Mouse (Mus musculus) forebrain, embryonic 13.5 days (tissue): Measurements from ENCODE around the gene Mgat4d. TPM values are rescaled to one million over a fixed set of nuclear protein-coding genes. Genes with fewer than 3 reads are reported as not detected.
"Not testable (repeated sequence)": the region's sequence is repeated elsewhere in the genome, so short reads cannot be mapped to it uniquely, and the experiment has no call there.

Source experiments
- ATAC-seq: fragments of 200-750 bp; cut with Nextera tagmentation; 2 replicates; pipeline ENCODE4 v1.8.0; 2017
- H3K27ac ChIP-seq: fragments of 300-500 bp; sonication (generic); 2 replicates; pipeline ENCODE4 v1.5.1; 2015; ENCODE audit warnings: inconsistent platforms, mild to moderate bottlenecking, moderate library complexity
- H3K27me3 ChIP-seq: fragments of 300-500 bp; sonication (generic); 2 replicates; pipeline ENCODE4 v1.6.1; 2015; ENCODE audit warnings: mild to moderate bottlenecking, inconsistent platforms
- H3K36me3 ChIP-seq: fragments of 300-500 bp; sonication (generic); 2 replicates; pipeline ENCODE4 v1.6.1; 2015; ENCODE audit warnings: mild to moderate bottlenecking, inconsistent platforms; ENCODE audit not compliant: poor library complexity, severe bottlenecking
- H3K4me1 ChIP-seq: fragments of 300-500 bp; sonication (generic); 2 replicates; pipeline ENCODE4 v1.6.1; 2015; ENCODE audit warnings: inconsistent platforms
- H3K4me2 ChIP-seq: fragments of 300-500 bp; sonication (generic); 2 replicates; pipeline ENCODE4 v1.6.1; 2015; ENCODE audit warnings: inconsistent platforms, mild to moderate bottlenecking, moderate library complexity
- H3K4me3 ChIP-seq: fragments of 300-500 bp; sonication (generic); 2 replicates; pipeline ENCODE4 v1.5.1; 2015; ENCODE audit warnings: mild to moderate bottlenecking, inconsistent platforms
- H3K9ac ChIP-seq: fragments of 300-500 bp; sonication (generic); 2 replicates; pipeline ENCODE4 v1.6.1; 2015; ENCODE audit warnings: mild to moderate bottlenecking, inconsistent platforms
- H3K9me3 ChIP-seq: fragments of 300-500 bp; sonication (generic); replicated peaks from 2 replicates; pipeline ENCODE4 v1.6.1; 2016; ENCODE audit warnings: inconsistent platforms
- WGBS: fragments of 180-500 bp; shearing (Covaris S2); methylation state at CpG from one replicate; pipeline ENCODE4 v1.1.7; 2015; 5-methylcytosine and 5-hydroxymethylcytosine counted together
- polyA plus RNA-seq: library from polyadenylated mRNA; unstranded; fragments of >200 nt; fragmentation: Nextera tagmentation; extraction: Ambion mirVana; gene quantifications from 2 replicates; pipeline ENCODE4 v1.2.1, GENCODE M21; 2015

Gene Mgat4d
- polyA plus RNA-seq = not detected in 2 replicates

DNA sequence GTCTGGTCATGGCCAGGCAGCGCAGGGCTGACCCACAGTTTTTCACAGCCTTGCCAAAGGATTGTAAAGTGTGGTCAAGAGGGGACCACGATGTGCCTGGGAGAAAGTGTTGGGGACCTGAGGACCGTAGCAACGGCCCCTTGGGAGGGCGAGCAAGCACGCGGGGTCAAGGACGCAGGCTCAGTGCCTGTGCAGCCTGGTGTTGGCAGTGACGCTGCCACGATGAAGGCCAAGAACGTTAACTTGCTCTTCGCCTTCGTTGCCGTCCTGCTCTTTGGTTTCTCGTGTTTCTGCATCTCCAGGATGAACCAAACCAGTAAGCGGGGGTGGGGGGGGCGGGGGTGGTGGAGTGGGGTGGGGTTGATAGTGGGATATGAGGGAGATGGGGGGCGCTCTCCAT is at the start of gene Mgat4d:
Gene Mgat4d, plus strand, starts transcription at position 209 of the 400 bp plus-strand sequence.
- WGBS = 87% methylated on average over 18 of the region's 18 CpGs

GRCm38 (mm10) chr8:83300135-83300534 is 48.1 kb upstream of the Mgat4d start:
- WGBS = 46% methylated on average over 1 of the region's 1 CpGs
- no peak overlapping the region for H3K27ac ChIP-seq
- H3K27me3 ChIP-seq = no peaks in the 10 kb centered on the region
- ATAC-seq = no peak
- no peaks in the 10 kb centered on the region for H3K4me1 ChIP-seq
- no peak overlapping the region for H3K4me2 ChIP-seq
- H3K4me3 ChIP-seq = no peak overlapping the region
- H3K9ac ChIP-seq = no peak overlapping the region
- H3K36me3 ChIP-seq = no peaks in the 10 kb centered on the region
- 0 out of 2 replicates have a peak, but pooled peaks cover 4% of the 10 kb centered on the region for H3K9me3 ChIP-seq

More for the DNA sequence above, at the start of gene Mgat4d:
- H3K4me2 ChIP-seq = no peak within 1 kb of the TSS
- no peak within 1 kb of the TSS for H3K4me3 ChIP-seq
- H3K36me3 ChIP-seq = no peaks in the 10 kb centered on the region
- ATAC-seq = no peak
- no peak within 1 kb of the TSS for H3K9ac ChIP-seq
- no peaks in the 10 kb centered on the region for H3K9me3 ChIP-seq
- H3K27me3 ChIP-seq = no peaks in the 10 kb centered on the region
- no peaks in the 10 kb centered on the region for H3K4me1 ChIP-seq
- H3K27ac ChIP-seq = no peak within 1 kb of the TSS

DNA sequence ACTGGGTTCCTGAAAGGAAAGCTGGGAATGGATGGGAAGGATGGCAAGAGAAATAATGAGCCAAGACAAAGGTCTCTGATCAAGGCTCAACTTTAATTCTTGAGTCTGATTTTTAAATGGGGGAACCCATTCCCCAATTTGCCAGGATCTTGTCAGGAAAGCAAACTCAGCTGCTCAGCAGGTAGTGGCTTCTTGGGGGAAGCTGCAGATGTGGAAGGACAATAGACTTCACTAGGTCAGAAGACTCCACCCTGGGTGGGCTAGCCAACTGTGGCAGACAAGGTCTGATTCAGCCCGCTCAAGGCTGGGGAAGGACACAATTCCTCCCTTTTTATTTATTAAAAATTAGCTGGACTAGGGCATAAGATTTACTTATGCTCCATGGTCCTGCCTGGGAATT is 43.3 kb upstream of the Mgat4d start:
- Histone ChIP-seq H3K36me3 (no peaks in the 10 kb centered on the region), H3K27ac (no peak overlapping the region), H3K4me2 (no peak overlapping the region), H3K27me3 (no peaks in the 10 kb centered on the region), H3K9ac (no peak overlapping the region), H3K4me3 (no peak overlapping the region), H3K9me3 (0 out of 2 replicates have a peak, but pooled peaks cover 3% of the 10 kb centered on the region), H3K4me1 (no peaks in the 10 kb centered on the region)
- ATAC-seq = no peak
- 79% methylated on average over 1 of the region's 1 CpGs for WGBS

DNA sequence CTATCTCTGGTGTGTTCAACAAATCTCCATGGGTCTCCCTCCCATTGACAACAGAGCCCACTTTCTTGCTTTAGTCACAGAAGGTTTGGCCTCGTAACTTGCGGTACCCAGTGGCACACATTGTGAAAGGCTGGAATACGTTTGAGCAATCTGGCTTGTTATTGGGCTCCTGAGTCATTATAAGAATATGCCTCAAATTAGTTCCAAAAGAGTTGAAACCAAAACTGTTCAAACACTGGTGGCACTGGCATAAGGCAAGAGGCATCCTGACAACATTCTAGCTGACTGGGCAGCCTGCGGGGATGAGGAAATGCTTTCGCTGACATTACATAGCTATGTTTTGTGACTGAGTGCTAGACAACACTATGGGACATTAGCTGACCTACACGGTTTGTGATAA is 38.4 kb upstream of the Mgat4d start:
- WGBS = 92% methylated on average over 6 of the region's 6 CpGs

GRCm38 (mm10) chr8:83315084-83315483 is 33.2 kb upstream of the Mgat4d start:
- H3K9me3 ChIP-seq, ATAC-seq, H3K27ac ChIP-seq, H3K27me3 ChIP-seq, H3K4me3 ChIP-seq, H3K4me1 ChIP-seq, H3K4me2 ChIP-seq, H3K9ac ChIP-seq: not testable (repeated sequence)
- WGBS = 88% methylated on average over 4 of the region's 4 CpGs
- peaks cover 51% of the 10 kb centered on the region for H3K36me3 ChIP-seq

More for the DNA sequence above, 38.4 kb upstream of the Mgat4d start:
- Histone ChIP-seq H3K4me1 (no peaks in the 10 kb centered on the region), H3K4me2 (no peak overlapping the region), H3K36me3 (peaks cover 13% of the 10 kb centered on the region), H3K27me3 (no peaks in the 10 kb centered on the region), H3K4me3 (no peak overlapping the region), H3K9ac (no peak overlapping the region), H3K9me3 (no peaks in the 10 kb centered on the region), H3K27ac (no peak overlapping the region)
- ATAC-seq = no peak

- Histone ChIP-seq H3K27me3 (no peaks in the 10 kb centered on the region), H3K36me3 (peaks cover 56% of the 10 kb centered on the region), H3K4me1 (no peaks in the 10 kb centered on the region), H3K4me3 (no peak overlapping the region), H3K27ac (no peak overlapping the region), H3K9me3 (no peaks in the 10 kb centered on the region), H3K4me2 (no peak overlapping the region), H3K9ac (no peak overlapping the region)
- WGBS = 81% methylated on average over 2 of the region's 2 CpGs
- ATAC-seq = no peak
Observed at GRCm38 (mm10) chr8:83315691-83316090, 32.6 kb upstream of the Mgat4d start.

DNA sequence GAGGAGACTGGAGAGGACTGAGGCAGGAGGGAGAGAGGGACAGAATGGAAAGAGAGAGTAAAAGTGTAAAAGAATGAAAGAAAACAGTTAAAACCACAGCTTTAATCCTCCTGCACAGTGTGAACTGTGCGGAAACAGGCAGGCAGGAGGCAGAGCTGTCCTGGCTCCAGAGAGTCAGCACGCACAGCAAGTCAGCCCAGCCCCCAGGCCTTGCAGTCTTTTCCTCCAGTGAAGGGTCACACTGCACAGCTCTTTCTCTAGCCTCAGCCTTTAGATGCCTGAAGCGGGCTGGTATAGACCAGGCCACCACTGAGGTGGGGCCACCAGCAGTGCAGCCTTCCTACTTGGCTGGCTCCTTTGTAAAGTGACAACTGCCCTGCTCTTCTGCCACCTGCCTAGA is 27.7 kb upstream of the Mgat4d start:
- WGBS = 39% methylated on average over 3 of the region's 3 CpGs
- Histone ChIP-seq H3K4me1 (no peaks in the 10 kb centered on the region), H3K4me2 (no peak overlapping the region), H3K36me3 (peaks cover 62% of the 10 kb centered on the region), H3K9me3 (no peaks in the 10 kb centered on the region), H3K9ac (no peak overlapping the region), H3K27me3 (no peaks in the 10 kb centered on the region), H3K27ac (no peak overlapping the region), H3K4me3 (no peak overlapping the region)
- no peak for ATAC-seq

GRCm38 (mm10) chr8:83322374-83322773 is 25.9 kb upstream of the Mgat4d start:
- no peaks in the 10 kb centered on the region for H3K9me3 ChIP-seq
- H3K9ac ChIP-seq = no peak overlapping the region
- H3K4me1 ChIP-seq = no peaks in the 10 kb centered on the region
- no peak overlapping the region for H3K4me2 ChIP-seq
- no peaks in the 10 kb centered on the region for H3K27me3 ChIP-seq
- ATAC-seq = no peak
- no peak overlapping the region for H3K4me3 ChIP-seq
- H3K27ac ChIP-seq = no peak overlapping the region
- peaks cover 56% of the 10 kb centered on the region for H3K36me3 ChIP-seq
- 96% methylated on average over 6 of the region's 6 CpGs for WGBS

DNA sequence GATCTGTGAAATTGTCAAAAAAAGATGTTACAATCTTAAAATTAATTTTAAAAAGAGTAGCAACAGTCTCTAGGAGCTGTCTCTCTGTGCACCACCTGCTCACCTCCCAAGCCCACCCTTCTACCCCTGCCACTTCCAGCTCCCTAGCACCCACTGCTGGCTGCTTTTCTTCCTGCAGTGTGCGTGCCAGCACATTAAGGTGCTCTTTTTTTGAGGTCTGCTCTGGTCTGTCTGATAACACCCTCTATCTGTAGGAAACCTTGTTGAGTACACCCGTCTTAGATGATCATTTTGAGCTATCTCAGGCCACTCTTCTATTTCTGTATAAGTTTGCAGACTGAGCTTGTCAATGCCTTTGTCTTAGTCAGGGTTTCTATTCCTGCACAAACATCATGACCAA is 25.2 kb upstream of the Mgat4d start:
- ATAC-seq = 0 out of 2 replicates have a peak, but pooled peaks have one; percentile 21
- no peak overlapping the region for H3K27ac ChIP-seq
- WGBS = 86% methylated on average over 2 of the region's 2 CpGs
- peaks cover 57% of the 10 kb centered on the region for H3K36me3 ChIP-seq
- H3K4me2 ChIP-seq = no peak overlapping the region
- H3K4me1 ChIP-seq = no peaks in the 10 kb centered on the region
- H3K9ac ChIP-seq = no peak overlapping the region
- H3K9me3 ChIP-seq = no peaks in the 10 kb centered on the region
- H3K27me3 ChIP-seq = no peaks in the 10 kb centered on the region
- H3K4me3 ChIP-seq = no peak overlapping the region

- no peak overlapping the region for H3K4me3 ChIP-seq
- peaks cover 26% of the 10 kb centered on the region for H3K36me3 ChIP-seq
- no peak overlapping the region for H3K9ac ChIP-seq
- no peak overlapping the region for H3K4me2 ChIP-seq
- 94% methylated on average over 5 of the region's 5 CpGs for WGBS
- peaks cover 13% of the 10 kb centered on the region for H3K4me1 ChIP-seq
- no peak for ATAC-seq
- H3K27ac ChIP-seq = no peak overlapping the region
- no peaks in the 10 kb centered on the region for H3K9me3 ChIP-seq
- H3K27me3 ChIP-seq = no peaks in the 10 kb centered on the region
Observed at GRCm38 (mm10) chr8:83327889-83328288, 20.4 kb upstream of the Mgat4d start.

DNA sequence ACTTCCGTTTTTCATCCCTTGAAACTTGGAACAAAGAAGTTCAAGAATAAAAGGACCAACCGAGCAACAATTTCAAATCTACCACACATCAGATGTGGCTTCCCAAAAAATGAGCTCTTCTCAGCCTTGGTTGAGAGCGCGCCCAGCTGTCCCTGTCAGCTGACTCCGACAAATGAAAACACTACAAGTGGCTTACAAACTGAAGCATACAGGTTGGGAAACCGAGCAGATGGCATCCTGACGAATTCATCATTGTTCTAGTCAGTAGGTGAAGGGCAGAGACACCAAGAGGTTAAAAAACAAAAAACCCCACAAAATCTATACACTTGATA is 16.7 kb upstream of the Mgat4d start:
- Histone ChIP-seq H3K27me3 (no peaks in the 10 kb centered on the region), H3K9ac (peak overlapping the region; percentile 81), H3K4me2 (peak overlapping the region; percentile 82), H3K9me3 (no peaks in the 10 kb centered on the region), H3K36me3 (peaks cover 22% of the 10 kb centered on the region), H3K4me3 (peak overlapping the region; percentile 82), H3K27ac (peak overlapping the region; percentile 81), H3K4me1 (peaks cover 15% of the 10 kb centered on the region)
- ATAC-seq = peak; percentile 28; the same call in 1 of the 2 replicates
- 5% methylated on average over 7 of the region's 7 CpGs for WGBS

GRCm38 (mm10) chr8:83331899-83332697 is 16.2 kb upstream of the Mgat4d start, which contains the start of gene Elmod2:
TSS of gene Elmod2 (minus strand) at chr8:83332486.
- Histone ChIP-seq H3K36me3 (peaks cover 16% of the 10 kb centered on the region), H3K9me3 (no peaks in the 10 kb centered on the region), H3K4me2 (peak within 1 kb of the TSS; percentile 82), H3K27ac (peak within 1 kb of the TSS; percentile 81), H3K9ac (peak within 1 kb of the TSS; percentile 81), H3K27me3 (no peaks in the 10 kb centered on the region), H3K4me3 (peak within 1 kb of the TSS; percentile 82), H3K4me1 (peaks cover 15% of the 10 kb centered on the region)
- peak; percentile 98 for ATAC-seq
- under 1% methylated on average over 82 of the region's 85 CpGs for WGBS
